Mouse (Mus musculus) Patski (cell line): ENCODE data around the gene 1700029F12Rik. TPM values are rescaled to one million over a fixed set of nuclear protein-coding genes. Genes with fewer than 3 reads are reported as not detected.
A peak's percentile ranks its signal among the peaks of the same experiment; 100 is the strongest.

ENCODE experiments used
- ATAC-seq: fragments of 100-300 bp; one replicate; pipeline ENCODE4 v1.8.0; 2021
- CTCF ChIA-PET: fragments of 350-600 bp; sonication (Branson Sonifier 250); formaldehyde crosslinking; loops from one replicate; lab custom pipeline; 2022; ENCODE audit warnings: inconsistent platforms; lab: Charles Lee
- POLR2A ChIA-PET: fragments of 350-600 bp; sonication (Branson Sonifier 250); formaldehyde crosslinking; loops from one replicate; lab custom pipeline; 2022; ENCODE audit warnings: antibody characterized with exemption, inconsistent platforms; lab: Charles Lee
- DNase-seq: peaks from one replicate; pipeline ENCODE4 v3.0.0-alpha.2; 2011; ENCODE audit warnings: low read depth, low spot score
- H3K27me3 ChIP-seq: fragments of 371-371 bp; one replicate; pipeline ENCODE4 v1.5.1; 2021
- CTCF ChIP-seq: fragments of 100-300 bp; IDR thresholded peaks from one replicate; pipeline ENCODE4 v1.5.1; 2021
- in situ Hi-C: fragments of 300-500 bp; cut with MboI; formaldehyde crosslinking; loops from 3 replicates; pipeline ENCODE4 v1.11.1; 2018; ENCODE audit warnings: low pct_unique_long_range_greater_than_20kb, mixed read lengths
- polyA plus RNA-seq: library from polyadenylated mRNA; unstranded; gene quantifications from one replicate; pipeline ENCODE4 v1.2.3, GENCODE M21; 2021

The 1700029F12Rik gene
- polyA plus RNA-seq: not detected

DNA sequence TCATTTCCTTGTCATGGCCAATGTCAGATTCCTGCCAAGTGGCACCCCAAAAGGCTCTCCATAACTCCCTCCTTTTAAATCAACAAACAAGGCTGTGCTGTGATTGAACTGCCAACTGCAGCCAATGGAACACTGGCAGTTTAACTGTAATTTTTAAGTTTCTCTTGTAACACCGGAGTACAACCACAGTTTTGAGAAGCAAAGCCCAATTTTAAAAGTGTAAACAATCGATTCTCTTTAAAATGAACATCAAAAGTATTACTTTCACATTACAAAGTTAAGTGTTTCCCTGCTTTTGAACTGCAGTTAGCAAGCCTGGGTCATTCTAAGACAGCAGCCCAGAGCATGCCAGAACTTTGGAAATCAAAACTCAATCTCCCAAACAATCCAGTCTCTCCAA lies at the start of gene 1700029F12Rik:
TSS of gene 1700029F12Rik (minus strand) at position 101 of the 400 bp plus-strand sequence.
- in situ Hi-C loops: no loop called here
- TF ChIP-seq CTCF: no peak
- no peak for DNase-seq
- POLR2A ChIA-PET: no interaction called here
- CTCF ChIA-PET: no interaction called here
- H3K27me3 ChIP-seq: no peaks in the 10 kb centered on the region
- no peak for ATAC-seq

DNA sequence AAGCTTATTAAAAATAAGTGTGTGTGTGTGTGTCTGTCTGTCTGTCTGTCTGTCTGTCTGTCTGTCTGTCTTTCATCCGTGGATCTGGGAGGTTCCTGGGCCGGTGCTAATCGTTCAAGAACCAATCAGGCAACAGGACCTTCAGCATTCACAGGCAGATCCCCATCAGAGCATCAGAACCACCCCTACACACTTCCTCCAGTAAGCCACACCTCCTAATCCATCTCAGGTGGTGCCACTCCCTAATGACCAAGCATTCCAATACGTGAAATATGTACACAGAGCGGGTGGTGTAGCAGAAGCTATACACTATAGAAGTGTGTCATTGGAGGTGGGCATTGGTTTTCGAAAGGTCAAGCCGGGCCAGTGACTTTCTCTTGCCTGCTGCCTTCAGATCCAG lies 48.3 kb upstream of the 1700029F12Rik start:
- TF ChIP-seq CTCF: no peak
- in situ Hi-C loops: no loop called here

DNA sequence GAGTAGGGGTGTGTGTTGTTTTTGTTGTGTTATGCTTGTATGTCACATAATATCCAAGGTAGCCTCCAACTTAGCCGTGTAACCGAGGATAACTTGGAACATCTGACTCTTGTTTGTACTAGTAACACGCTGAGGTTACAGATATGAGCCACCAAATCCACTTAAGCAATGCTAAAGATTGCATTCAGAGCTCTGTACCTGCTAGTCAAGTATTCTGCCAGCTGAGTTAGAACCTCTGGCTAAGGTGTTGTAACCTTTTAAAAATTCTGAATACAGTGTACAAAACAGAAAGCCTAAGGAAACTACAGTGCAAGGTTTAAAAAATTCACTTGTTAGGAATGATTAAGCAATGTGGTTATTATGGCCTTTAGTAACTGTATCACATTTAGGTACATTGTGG lies 46.5 kb upstream of the 1700029F12Rik start:
- DNase-seq (no peak), ATAC-seq (no peak)
- ChIA-PET POLR2A (no interaction called here), CTCF (interaction anchor here (1.1 kb wide), 1 partner anchor 11 kb away, joined by 3 read pairs; no protein-coding TSS in a partner anchor)
- TF ChIP-seq CTCF: no peak
- H3K27me3 ChIP-seq: peaks cover 9% of the 10 kb centered on the region
- in situ Hi-C loops: no loop called here

More for the DNA sequence above, 48.3 kb upstream of the 1700029F12Rik start:
- H3K27me3 ChIP-seq: peaks cover 7% of the 10 kb centered on the region
- DNase-seq (no peak), ATAC-seq (no peak)
- ChIA-PET CTCF (no interaction called here), POLR2A (no interaction called here)

DNA sequence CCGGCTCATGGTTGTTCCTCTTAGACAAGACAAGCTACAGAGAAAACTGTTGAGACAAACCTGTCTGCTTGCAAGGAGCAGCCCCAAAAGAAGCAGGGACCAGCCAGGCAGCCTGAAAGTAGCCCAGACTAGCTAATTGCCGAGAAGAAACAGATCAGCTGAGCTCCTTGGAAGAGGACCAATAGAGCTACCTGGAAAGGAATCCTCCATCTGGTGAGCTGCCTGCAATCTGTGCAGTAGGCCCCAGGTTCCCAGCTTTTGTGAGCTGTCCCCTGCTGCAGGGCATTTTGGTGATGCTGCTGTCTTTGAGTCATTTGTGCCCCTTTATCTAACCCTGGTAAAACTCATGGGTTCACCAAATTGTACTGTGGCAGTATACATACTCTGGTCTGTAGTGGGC lies 46.0 kb upstream of the 1700029F12Rik start:
- ATAC-seq (no peak), DNase-seq (no peak)
- H3K27me3 ChIP-seq: peaks cover 13% of the 10 kb centered on the region
- POLR2A ChIA-PET: no interaction called here
- no peak for TF ChIP-seq CTCF
- CTCF ChIA-PET: no interaction called here
- in situ Hi-C loops: no loop called here

DNA sequence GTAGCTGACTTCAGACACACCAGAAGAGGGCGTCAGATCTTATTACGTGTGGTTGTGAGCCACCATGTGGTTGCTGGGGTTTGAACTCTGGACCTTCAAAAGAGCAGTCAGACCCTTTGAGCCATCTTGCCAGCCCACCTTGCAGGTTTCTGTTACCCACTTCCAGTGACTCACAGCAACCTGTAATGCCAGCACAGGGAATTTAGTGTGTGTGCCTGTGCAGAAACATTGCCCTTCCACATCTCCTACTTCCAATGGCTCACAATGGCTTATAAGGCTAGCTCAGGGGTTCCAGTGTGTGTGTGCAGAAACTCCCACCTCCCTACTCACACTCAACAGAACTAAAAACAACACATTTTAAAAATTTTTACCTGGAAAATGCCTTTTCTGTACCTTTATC lies 43.4 kb upstream of the 1700029F12Rik start:
- CTCF ChIA-PET: interaction anchor here (1.1 kb wide), 1 partner anchor 60 kb away, joined by 3 read pairs; no protein-coding TSS in a partner anchor
- DNase-seq (no peak), ATAC-seq (no peak)
- H3K27me3 ChIP-seq: peaks cover 21% of the 10 kb centered on the region
- no peak for TF ChIP-seq CTCF
- POLR2A ChIA-PET: no interaction called here
- in situ Hi-C loops: no loop called here

DNA sequence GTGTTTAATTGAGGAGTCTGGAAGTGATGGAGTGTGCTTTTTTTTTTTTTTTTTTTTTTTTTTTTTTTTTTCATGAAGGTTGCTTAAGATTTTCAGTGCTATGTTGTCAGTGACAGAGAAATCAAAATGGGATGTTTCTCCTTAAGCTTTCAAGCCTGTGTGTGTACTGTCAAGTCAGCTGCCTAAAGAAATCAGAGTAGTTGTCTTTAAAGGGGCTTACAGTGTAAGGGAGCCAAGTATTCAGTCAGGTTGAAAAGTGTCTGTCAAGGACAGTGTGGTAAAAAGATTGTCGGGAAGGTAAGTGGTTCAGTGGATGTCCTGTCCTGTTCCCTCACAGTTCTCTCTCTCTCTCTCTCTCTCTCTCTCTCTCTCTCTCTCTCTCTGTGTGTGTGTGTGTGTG lies 39.3 kb upstream of the 1700029F12Rik start:
- no peak for ATAC-seq
- ChIA-PET CTCF (interaction anchor here (1.2 kb wide), 1 partner anchor 218 kb away, joined by 5 read pairs; no protein-coding TSS in a partner anchor), POLR2A (interaction anchor here (0.7 kb wide), 1 partner anchor 205 kb away, joined by 6 read pairs; no protein-coding TSS in a partner anchor)
- no peak for DNase-seq
- H3K27me3 ChIP-seq: peaks cover 33% of the 10 kb centered on the region
- no peak for TF ChIP-seq CTCF
- in situ Hi-C loops: loop anchor here (25.0 kb wide), 1 partner anchor 336 kb away; the partner anchor contains the start of gene Ankrd31

DNA sequence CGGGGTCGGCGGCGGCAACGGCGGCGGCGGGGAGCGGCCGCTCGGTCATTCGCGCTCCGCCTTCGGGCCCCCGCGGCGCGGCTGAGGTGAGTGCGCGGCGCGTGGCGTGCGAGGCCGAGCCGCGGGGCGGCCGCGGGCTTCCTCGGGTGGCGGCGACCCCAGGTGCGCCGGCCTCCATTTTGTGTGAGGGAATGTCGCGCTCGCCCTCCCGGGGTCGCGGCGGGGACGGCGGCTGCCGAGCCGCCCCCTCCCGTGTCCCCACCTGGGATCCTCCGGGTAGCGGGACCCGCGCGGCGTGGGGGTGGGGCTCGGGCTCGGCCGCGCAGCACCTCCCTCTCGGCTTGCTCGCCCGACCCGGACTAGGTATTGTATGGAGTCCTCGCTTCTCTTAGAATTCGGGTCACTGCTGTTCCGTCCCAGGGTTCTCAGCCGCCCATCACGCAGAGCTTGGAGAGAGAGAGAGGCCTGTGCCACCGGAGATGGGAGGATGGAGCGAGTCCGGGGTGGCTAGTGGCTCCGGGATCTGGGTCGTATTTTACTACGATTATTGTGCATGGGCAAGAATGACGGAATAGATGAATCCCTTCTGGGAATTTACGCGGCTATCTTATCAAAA lies 37.6 kb upstream of the 1700029F12Rik start:
- DNase-seq: no peak
- in situ Hi-C loops: loop anchor here (25.0 kb wide), 1 partner anchor 334 kb away; the partner anchor contains the start of gene Ankrd31
- POLR2A ChIA-PET: no interaction called here
- no peak for TF ChIP-seq CTCF
- CTCF ChIA-PET: no interaction called here
- peaks cover 33% of the 10 kb centered on the region for H3K27me3 ChIP-seq
- ATAC-seq: peak; percentile 26

DNA sequence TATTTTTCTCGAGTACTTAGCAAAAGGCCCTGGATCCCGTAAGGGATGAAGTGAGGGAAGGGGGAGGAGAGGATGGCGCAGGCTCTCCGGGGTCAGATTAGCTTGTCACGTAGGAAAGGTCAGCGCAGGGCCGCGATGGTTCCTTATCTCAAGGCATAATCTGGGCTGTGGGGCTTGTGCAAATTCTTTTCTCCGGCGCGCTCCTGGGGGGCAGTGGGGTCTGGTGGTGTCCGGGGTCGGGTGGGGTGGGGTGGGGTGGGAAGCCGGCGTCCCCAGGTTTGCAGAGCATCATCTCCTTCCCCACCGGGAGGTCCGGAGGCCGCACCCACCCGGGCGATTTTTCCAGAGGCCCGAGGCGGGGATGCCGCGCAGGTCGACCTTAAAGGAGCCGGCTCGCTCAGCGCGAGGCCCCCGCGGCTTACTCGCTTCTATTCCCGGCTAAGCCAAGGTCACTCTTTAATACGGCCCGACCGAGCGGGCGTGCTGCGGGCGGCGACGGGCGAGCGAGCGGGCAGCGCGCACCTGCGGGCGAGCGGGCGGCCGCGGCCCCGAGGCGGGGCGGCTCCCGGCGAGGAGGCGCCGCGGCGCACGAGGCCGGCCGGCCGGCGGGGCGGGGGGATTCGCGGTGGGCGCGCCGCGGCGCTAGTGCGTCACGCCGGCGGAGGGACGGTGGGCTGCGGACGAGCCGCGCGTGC lies 36.9 kb upstream of the 1700029F12Rik start:
- no peak for TF ChIP-seq CTCF
- ATAC-seq (peak; percentile 65), DNase-seq (no peak)
- POLR2A ChIA-PET: interaction anchor here (1.5 kb wide), 1 partner anchor 44 kb away, joined by 5 read pairs; no protein-coding TSS in a partner anchor
- in situ Hi-C loops: loop anchor here (25.0 kb wide), 1 partner anchor 334 kb away; the partner anchor contains the start of gene Ankrd31
- H3K27me3 ChIP-seq: peaks cover 33% of the 10 kb centered on the region
- CTCF ChIA-PET: no interaction called here

DNA sequence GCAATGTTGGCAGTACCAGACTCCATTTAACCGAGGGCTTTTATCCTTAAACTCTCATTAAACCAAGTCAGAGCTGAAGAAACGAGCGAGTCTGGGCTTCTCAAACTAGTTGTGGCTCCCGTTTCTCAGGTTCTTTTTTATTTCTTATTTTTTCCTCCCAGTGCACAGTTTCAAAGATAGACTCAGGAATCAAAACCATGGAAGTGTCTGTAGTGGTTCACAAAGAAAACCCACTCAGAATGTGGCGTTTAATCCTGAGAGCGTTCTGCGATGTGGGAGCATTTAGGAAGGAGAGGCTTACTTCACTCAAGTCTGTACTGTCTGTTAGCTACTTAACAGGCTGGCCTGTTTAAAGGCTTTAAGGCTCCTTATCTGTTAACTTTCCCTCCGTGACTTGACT lies 34.0 kb upstream of the 1700029F12Rik start:
- TF ChIP-seq CTCF: no peak
- in situ Hi-C loops: loop anchor here (25.0 kb wide), 1 partner anchor 331 kb away; the partner anchor contains the start of gene Ankrd31
- DNase-seq (no peak), ATAC-seq (no peak)
- peaks cover 25% of the 10 kb centered on the region for H3K27me3 ChIP-seq
- POLR2A ChIA-PET: no interaction called here
- CTCF ChIA-PET: interaction anchor here (1.0 kb wide), 1 partner anchor 216 kb away, joined by 3 read pairs; no protein-coding TSS in a partner anchor

DNA sequence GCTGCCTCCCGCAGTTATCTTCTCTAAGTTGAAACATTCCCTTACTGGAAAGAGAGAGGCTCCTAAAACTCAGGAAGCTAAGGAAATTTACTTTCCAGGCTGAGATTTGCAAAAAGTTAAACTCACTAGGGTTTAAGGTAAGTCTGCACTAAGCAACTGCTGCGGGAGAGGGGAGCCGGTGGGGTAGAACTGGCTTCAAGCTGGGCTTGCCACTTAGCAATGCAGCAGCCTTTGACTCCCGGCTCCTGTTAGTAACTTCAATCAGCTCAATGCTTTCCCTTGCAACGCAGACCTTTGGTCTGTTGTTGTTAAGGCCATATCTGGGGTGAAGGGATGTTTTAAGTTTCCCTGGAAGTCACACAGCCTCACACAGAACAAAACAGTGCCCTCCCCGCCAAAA lies 33.5 kb upstream of the 1700029F12Rik start:
- DNase-seq: no peak
- POLR2A ChIA-PET: no interaction called here
- no peak for TF ChIP-seq CTCF
- H3K27me3 ChIP-seq: peaks cover 21% of the 10 kb centered on the region
- in situ Hi-C loops: loop anchor here (25.0 kb wide), 1 partner anchor 330 kb away; the partner anchor contains the start of gene Ankrd31
- CTCF ChIA-PET: interaction anchor here (1.0 kb wide), 1 partner anchor 216 kb away, joined by 3 read pairs; no protein-coding TSS in a partner anchor
- no peak for ATAC-seq
